Mouse (Mus musculus) skeletal muscle tissue, adult 2 months (tissue): Measurements from ENCODE around the gene Ccl17.

Experiments used
- DNase-seq: peaks from one replicate; pipeline ENCODE4 v3.0.0-alpha.2; 2012; ENCODE audit warnings: low read depth, low spot score

The Ccl17 gene

DNA sequence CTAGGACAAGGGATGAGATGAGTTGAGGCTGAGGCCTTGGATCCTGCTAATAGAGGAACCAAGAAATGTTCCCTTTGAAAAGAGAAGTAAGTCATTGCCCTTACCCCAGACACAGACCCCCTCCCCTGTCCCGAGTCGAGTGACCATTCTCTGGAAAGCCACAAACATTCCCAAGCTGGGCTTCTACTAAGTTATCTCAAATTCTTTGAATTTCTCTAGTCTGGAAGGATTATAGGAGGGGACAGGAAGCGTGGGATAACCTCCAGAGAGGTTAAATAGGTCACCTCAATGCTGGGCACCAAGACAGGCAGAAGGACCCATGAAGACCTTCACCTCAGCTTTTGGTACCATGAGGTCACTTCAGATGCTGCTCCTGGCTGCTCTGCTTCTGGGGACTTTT, at the start of gene Ccl17:
Ccl17 (plus strand) TSS at position 301 of the 400 bp plus-strand sequence.
- no peak for DNase-seq

DNA sequence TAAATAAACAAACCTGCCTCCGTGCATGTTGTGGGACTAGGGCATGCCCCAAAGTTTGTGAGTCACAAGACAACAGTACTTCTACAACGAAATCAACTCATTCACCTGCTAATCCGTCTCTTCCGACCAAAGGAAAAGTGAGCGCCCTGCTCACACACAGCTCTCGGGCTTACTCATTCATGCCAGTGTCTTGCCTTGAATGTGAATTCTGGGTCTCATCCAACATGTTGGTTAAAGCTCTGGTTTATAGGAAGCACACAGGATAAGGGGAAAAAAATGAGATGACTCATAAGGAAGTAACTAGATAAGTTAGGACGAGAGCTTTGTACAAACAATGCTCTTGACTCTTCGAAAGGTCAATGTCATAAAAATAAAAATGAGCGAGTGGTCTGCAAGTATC, 43.2 kb upstream of the Ccl17 start:
- DNase-seq = no peak

DNA sequence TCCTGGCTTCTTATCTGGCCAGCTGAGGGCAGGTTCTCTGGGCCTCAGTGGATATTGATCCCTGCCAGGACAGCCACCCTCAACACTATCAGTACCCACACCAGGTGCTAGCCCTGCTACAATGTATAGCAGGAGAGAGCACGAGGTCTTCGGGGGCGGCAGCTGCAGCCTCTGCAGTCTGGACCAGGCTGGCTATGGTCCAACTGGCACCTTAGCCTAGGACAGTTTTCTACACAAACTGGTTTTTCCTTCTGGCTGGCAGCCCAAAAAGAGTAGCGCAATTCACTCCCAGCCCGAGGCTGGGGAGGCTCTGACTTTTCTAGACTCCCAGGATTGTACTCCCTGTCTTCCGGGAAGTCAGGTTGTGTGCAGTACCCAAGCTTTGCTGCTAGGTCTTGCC, 39.3 kb upstream of the Ccl17 start:
- no peak for DNase-seq

DNA sequence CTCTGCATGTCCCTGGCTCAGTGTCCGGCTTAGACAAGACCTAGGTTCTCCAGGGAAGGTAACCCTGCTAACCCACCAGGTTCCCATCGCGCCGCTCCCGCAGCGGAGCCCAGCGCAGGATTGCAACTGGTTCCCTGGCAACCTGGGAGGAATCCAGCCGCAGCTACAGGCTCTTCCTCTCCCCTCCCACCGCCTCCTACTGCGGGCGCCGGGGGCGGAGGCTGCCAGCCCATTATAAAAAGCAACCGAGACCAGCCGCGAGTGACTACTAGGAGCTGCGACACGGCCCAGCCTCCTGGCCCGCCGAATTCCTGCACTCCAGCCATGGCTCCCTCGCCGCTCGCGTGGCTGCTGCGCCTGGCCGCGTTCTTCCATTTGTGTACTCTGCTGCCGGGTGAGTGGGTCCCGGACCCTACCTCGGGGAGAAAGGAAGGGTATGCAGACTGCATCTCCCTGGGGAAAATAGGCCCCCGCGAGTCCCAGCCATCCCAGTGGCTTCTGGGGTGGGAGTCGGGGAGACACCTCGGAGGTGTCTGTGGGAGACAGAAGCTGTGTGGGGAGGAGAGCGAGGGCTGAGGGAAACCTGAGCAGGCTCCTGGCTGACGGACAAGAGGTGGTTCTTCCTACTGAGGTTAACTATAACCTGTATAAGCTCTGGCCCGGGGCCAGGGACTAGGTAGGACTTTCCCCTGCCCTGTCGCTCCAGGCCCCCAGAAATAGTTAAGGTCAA, 38.1 kb upstream of the Ccl17 start, which contains the start of gene Cx3cl1:
Cx3cl1 (plus strand) TSS at position 69 of the 730 bp plus-strand sequence.
- DNase-seq = peak; percentile 34

DNA sequence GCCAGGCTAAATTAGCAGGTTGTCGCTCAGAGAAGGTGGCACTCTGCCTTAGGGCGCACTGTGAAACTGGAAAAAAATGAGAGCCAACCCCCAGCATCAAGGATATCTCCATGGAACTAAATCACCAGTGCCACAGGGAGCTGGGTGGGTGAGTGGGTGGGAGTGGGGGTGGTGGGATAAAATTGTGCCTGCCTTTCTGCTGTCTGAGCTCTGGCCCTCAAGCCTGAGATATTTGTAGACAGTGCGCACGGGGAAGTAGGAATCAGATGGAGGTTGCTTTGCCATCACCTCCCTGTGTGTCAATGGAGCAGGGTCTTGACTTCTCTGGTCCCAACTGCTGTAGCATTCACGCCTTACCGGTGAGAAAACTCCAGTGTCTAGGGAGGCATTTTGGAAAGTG, 37.2 kb upstream of the Ccl17 start:
- no peak for DNase-seq

DNA sequence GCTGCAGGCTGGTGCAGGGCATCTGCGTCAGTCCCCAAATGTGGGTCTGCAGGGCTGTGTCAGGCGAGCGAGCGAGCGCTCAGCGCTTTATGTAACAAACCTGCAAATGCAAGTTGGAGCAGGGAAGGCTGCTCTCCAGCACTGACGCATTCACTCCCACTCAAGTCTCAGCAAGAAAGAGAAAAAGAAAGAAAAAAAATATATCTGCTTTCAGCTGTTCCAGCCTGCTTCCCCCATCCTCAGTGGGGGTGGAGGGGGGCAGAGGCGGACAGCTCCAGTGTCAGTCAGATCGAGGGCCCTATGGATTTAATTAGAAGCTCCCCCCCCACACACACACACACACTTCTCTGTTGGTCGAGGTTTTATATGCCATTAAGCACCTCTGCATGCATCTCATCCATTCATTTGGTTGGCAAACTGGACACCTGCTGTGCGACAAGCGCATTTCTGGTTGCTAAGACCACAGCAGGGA, 36.5 kb upstream of the Ccl17 start:
- DNase-seq = no peak

DNA sequence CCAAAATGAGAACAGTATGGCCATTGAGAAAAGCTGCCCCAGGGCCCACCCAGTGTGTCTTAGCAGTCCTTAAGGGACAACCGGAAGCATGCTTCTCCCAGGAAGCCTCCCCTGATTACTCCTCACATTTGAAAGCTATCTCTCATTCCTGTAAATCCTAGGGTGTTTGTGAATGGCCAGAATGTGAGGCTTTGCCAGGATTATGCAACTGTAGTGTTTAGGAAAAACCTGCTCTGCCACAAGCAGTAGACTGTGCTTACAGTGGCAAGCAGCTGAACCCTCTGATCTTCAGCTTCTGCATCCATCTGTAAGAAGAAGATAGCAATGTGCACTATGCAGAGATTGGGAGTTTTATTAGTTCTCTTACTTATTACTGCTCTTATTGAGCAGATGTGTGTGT, 35.7 kb upstream of the Ccl17 start:
- DNase-seq = no peak

DNA sequence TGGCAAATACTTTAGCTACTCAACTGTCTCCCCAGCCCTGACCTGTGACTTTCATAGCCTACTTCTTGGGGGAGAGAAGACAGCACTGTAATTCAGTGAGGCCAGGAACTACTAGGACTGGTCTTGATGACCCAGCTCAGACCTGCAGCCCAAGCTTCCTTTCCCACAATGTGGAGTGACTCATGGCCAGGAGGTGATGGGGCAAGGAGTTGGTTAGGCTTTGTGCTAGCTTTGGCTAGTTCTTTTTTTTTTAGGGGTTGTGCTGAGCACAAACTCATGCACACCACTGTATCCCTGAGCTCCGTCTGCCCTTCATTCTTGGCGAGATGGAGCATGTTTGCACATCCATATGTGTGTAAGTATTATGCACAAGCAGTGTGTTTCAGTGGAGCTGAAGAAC, 33.9 kb upstream of the Ccl17 start:
- no peak for DNase-seq

DNA sequence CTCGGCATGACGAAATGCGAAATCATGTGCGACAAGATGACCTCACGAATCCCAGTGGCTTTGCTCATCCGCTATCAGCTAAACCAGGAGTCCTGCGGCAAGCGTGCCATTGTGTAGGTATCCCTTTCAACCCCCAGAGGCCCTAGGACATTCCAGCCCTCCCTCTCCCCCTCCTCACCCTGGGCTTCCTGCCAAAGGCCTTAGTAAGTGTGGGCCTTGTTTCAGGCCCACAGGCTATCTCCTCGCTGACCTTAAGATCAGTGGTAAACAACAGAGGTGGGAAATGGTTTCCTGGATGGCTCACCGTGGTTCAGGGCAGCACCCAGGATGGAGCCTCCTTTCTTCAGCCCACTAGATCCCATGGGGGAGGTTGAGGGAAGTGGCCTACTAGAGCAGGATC, 32.2 kb upstream of the Ccl17 start:
- no peak for DNase-seq

DNA sequence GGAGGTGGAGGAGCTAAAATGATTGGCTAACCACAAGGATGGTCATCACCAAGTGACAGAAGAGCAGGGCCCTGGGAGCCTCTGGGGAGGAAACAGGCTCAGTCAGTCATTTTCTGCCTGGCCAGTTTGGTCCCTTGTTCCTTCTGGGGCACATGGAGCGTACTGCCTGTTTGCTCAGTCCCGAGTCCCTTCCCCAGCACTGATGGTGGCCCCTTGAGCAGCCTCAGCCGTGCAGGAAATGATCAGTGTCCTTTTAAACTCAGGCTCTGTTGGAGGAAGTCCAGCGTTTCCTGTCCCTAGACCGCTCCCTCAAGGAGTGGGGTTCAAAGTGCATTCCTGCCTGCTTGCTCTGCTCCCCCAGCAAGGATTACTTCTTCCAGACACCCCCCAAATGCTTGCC, 31.8 kb upstream of the Ccl17 start:
- no peak for DNase-seq

DNA sequence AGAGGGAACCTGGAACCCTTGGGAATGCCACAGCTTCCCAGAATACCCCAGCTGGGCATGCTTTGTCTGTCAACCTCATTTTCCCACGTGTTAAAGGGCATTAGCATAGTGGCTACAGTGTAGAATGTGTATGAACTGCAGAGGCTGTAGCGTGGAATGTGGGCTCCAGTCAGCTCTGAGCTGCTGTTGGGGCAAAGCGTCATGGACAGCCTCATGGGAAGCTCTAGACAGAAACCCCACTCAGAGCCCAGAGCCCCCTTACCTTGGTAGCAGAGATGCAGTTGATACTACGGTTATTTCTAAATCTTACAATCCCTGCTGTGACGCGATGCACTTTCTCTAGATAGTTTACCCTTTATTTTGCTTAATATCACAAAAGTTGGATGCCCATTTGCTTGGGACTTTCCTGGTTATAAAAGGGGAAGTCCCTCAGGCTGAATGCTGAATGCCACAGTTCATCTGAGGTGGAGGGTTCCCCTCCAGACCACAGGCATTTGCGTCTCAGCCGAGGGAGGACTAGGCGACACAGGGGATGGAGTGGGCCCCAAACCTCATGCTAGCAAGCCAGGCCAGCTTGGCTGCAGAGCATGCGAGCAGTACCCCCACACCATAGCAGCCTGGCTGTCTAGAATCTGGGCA, 31.2 kb upstream of the Ccl17 start:
- DNase-seq = no peak

DNA sequence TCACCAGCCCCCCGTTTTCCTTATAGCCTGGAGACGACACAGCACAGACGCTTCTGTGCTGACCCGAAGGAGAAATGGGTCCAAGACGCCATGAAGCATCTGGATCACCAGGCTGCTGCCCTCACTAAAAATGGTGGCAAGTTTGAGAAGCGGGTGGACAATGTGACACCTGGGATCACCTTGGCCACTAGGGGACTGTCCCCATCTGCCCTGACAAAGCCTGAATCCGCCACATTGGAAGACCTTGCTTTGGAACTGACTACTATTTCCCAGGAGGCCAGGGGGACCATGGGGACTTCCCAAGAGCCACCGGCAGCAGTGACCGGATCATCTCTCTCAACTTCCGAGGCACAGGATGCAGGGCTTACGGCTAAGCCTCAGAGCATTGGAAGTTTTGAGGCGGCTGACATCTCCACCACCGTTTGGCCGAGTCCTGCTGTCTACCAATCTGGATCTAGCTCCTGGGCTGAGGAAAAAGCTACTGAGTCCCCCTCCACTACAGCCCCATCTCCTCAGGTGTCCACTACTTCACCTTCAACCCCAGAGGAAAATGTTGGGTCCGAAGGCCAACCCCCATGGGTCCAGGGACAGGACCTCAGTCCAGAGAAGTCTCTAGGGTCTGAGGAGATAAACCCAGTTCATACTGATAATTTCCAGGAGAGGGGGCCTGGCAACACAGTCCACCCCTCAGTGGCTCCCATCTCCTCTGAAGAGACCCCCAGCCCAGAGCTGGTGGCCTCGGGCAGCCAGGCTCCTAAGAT, 30.5 kb upstream of the Ccl17 start:
- no peak for DNase-seq

DNA sequence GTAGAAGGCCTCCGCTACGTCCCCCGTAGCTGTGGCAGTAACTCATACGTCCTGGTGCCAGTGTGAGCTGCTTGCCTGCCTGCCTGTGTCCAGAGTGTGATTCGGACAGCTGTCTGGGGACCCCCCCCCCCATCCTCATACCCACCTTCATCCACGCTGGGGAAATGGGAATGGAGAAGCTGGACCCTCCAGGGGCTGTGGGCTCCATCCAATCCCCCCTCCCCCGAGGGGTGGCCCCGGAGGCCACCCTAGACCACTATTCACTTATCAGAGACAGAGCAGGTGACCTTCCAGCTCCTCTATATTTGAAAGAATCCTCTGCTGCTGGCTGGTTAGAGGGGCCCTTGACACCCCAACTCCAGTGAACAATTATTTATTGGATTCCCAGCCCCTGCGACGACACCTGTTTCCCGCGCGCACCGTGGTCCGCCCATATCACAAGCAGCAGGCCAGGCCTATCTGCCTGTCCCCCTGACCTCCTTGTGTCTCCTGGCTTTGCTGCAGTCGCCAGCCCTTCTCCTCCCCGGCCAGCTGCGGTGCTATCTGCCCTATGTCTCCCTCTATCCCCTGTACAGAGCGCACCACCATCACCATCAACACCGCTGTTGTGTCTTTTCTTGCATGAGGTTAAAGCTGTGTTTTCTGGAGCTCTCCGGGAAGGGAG, 29.6 kb upstream of the Ccl17 start:
- DNase-seq = no peak

DNA sequence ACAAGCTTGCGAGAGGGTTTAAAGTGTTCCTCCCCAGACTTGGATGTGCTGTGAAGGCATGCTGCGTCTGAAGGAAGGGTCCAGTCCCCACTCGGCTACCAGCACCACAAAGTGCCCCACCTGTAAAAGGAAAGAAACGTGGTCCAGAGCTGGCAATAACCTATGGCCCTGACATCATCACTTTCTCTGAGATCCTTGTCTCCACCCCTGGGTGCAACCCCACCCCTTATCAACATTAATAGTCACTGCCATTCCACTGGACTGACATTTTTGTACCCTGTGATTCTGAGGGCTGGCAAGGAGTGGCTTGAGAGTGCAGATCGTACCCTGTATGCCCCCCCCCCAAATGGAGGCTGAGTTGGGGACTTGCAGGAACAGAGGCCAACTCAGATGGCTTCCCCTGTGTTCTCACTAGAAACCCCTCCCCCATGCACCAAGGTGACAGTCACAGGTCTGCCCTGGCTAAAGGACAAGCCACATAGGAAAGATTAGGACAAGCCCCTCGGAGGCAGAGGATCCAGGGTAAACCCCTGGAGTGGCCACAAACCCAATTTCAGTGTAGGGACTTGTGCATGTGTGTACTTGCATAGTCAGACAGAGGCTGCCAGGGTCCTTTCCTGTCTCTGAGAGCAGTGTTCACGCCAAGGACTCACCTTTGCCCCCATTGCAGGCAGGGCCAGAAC, 29.0 kb upstream of the Ccl17 start:
- DNase-seq = no peak

DNA sequence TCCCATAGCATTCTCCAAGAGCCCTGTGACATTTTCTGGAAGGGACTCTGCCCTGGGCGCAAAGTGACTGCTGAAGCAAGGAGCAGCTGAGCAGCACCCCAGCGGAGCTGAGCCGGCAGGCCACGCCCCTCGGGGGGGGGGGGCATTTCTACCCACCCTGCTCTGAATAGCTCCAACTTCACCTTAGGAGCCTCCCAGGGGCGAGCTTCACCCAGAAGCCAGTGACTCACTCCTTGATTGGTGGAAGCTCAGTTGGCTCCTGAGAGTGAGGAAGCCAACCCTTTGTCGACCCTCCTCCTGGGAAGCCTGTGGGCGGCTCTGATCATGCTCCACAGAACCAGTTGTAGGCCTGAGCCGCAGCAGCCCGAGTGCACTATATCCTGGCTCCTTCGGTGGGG, 28.4 kb upstream of the Ccl17 start:
- no peak for DNase-seq

DNA sequence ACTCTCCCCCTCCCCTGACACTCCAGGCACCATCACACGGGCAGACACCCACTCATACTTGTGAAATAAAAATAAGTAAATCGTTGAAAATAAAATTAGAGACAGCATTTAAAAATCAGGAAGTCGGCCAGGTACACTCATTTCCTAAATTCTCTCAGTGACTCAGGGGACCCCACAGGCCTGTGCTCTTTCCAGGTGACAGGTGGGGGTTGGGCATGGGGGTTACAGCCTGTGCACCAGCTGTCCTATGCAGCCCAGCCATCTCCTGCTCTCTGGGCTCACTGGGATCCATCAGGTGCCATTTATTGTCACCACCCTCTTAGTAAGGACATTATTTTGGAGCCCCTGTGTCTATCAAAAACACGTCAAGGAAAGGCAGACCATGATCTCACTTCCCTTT, 26.4 kb upstream of the Ccl17 start:
- DNase-seq = no peak

DNA sequence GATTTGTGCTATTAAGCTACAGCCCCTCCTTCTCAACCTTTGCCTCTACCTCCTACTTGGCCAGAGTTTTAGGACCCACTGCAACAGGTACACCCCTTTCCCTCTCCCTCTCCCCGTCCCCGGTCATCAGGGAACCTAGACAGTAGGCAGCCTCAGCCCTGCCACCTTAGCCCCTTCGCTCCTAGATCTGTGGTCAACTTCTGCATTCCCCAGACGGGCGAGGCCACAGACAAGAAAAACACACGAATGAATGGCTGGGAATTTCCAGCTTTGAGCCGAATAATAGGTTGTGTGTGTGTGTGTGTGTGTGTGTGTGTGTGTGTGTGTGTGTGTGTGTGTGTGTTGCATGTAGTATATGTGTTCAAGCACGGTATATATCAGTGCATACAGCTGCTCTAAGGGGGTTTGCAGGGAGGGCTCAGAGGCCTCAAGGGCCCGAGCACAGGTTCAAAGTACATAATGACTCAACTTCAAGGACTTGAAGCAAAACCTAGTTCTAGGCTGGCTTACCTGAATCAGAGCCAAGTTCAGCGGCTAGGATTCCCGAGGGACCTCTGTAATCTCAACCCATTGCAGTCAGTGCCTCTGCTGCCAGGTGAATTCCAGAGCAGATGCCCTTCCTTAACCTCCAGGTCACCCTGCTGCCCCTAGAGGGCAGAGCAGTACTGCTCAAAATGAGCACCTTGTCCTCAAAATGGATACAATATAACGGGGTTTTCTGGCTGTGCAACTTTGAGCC, 24.8 kb upstream of the Ccl17 start:
- peak; percentile 45 for DNase-seq

DNA sequence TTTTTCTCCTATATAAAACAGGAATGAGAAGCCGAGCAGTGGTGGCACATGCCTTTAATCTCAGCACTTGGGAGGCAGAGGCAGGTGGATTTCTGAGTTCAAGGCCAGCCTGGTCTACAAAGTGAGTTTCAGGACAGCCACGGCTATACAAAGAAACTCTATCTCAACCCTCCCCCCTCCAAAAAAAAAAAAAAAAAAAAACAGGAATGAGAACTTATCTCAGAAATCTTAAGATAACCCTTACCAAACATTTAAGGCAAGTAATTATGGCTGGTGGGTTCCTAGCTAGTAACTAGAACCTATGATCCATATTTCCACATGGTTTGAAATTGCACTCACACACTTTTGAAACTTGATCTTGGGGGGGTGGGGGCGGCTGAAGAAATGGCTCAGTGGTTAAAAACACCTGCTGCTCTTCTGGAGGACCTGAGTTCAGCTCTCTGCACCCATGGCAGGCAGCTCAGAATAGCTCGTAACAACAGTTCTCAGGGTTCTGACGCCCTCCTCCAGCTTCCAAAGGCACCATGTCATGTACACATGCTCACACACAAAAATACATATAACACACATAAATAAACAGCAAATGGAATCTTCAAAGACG, 24.2 kb upstream of the Ccl17 start:
- no peak for DNase-seq

DNA sequence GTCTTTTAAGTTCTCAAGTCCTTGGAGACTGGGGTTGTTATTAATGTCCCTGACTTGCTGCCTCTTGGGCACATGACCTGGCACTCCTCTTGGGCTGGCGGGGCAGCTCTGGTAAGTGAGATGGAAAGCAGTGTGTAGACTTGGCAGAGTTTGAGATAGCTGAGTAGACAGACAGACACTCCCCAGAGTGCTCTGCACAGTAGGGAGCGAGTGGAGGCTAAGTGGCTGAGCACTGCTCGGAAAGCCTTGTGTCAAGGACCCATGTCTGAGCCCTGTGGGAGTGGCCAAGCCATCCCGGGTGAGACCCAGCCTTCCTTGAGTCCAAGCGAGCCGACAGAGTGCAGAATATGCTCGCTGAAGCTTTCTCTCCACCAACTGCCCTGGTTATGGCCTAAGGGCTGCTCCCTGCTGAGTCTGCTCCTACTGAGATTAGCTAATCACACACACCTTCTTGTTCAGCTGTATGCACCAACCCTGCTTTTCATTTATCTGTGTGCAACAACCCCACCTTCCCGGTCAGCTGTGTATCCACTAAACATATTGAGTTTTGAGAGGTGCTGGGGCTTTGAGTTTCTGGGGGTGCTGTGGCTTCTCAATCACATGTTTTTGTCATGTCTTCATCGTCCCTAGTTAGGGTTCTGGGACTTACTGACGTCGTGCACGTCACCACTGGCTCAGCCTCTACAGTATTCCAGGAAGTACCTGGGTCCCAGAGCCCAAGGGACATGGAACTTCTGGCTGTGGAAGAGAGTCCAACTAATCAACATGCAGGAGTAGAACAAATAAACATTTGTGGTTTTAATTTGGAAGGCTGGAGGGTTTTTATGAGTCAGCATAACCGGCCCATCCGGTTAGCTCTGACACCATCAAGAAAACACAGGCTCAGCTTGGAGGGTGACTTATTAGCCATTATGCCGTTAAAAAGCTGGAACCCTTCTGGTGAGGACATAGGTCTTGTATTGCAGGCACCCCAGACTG, 22.4 kb upstream of the Ccl17 start:
- peak; percentile 39 for DNase-seq
